Mouse (Mus musculus): ENCODE results near the gene Olfr730. TPM values are rescaled to one million over a fixed set of nuclear protein-coding genes. Genes with fewer than 3 reads are reported as not detected.

Gene Olfr730
- not detected for total RNA-seq (2021)
- long read RNA-seq, experiment 1: 0 reads
- long read RNA-seq, experiment 2: 0 reads

DNA sequence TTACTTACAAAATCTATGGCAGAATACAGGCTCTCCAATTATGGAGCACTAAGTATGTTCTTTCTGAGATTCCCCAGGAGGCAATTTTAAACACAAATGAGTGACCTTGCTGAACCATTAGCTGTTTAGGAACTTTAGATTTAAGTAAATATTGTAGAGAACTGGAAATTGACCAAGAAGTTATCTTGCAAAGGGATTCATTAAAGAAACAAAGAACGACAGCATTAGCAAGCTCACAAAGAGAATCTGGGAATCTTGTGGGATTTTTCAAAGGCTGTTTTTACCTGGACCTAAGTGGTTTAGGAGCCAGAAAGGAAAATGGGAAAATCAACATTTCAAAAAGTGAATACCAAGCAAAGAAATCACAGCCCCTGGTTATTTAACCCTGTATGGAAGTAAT is at the start of gene Olfr730:
Olfr730 (minus strand) TSS at position 101 of the 400 bp plus-strand sequence.
- no peak for DNase-seq

DNA sequence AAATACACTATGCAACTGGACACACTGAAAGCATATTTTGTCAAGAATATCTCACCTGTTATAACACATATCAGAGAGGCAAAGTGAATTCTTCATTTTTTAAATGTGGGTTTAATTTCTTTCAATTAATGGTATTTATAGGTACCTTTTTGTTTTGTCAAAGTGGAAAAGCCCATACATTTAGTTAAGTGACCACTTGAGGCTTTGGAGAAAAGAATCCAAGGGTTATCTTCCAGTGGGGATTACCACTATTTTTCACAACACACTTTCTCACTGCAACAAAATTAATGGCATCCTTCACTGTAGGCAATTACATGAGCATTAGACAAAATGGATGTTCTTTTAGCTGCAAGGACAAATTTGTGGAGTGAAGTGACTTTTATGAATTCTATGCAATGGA is 35.2 kb downstream of the Olfr730 start, which contains the start of gene Olfr729:
Olfr729 (minus strand) TSS at position 101 of the 400 bp plus-strand sequence.
- no peak for DNase-seq

DNA sequence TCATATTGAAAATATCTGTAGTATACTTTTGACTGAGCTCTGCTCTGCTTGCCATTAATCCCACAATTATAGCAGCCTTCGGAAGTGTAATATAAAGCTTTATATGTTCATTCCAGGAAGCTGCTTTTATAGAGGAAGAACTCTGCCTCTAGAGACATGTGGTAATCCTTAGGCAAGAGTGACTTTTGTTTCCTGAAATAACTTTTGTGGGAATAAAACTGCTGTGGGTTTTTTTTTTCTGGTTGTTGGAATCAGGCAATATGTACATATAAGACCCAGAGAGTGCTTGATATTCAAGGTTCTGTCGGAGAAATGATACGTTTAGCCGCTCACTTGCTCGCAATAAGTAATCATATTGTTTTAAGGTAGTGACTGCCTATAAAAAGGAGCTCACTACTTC is 45.4 kb downstream of the Olfr730 start, which contains the start of gene Olfr728:
Olfr728 (minus strand) TSS at position 101 of the 400 bp plus-strand sequence.
- no peak for DNase-seq

Other genes with a start within 250 kb of the Olfr730 start
- gene Olfr724, start 224.9 kb downstream of the Olfr730 start, total RNA-seq (2021): not detected
- gene Olfr725, start 147.8 kb downstream of the Olfr730 start, total RNA-seq (2021): not detected
- gene Olfr726, start 97.2 kb downstream of the Olfr730 start, total RNA-seq (2021): not detected
- gene Olfr727, start 65.0 kb downstream of the Olfr730 start, total RNA-seq (2021): not detected
- gene Olfr728, start 45.5 kb downstream of the Olfr730 start, total RNA-seq (2021): not detected
- gene Olfr729, start 35.3 kb downstream of the Olfr730 start, total RNA-seq (2021): not detected
- not detected for gene Olfr731, start 53.7 kb upstream of the Olfr730 start, total RNA-seq (2021)
- not detected for gene Olfr732, start 96.0 kb upstream of the Olfr730 start, total RNA-seq (2021)
- not detected for gene Olfr733, start 113.3 kb upstream of the Olfr730 start, total RNA-seq (2021)
- gene Olfr734, start 138.6 kb upstream of the Olfr730 start, total RNA-seq (2021): not detected
- gene Olfr735, start 160.7 kb upstream of the Olfr730 start, total RNA-seq (2021): not detected
- gene Tlr11, start 169.7 kb upstream of the Olfr730 start, total RNA-seq (2021): not detected
- not detected for gene Olfr736, start 193.0 kb upstream of the Olfr730 start, total RNA-seq (2021)
- not detected for gene Olfr738, start 219.4 kb upstream of the Olfr730 start, total RNA-seq (2021)
- gene Olfr739, start 230.4 kb upstream of the Olfr730 start, total RNA-seq (2021): not detected